Mouse (Mus musculus) induced T-regulatory cell, adult 2 months (primary cell): ENCODE data around the gene Selenbp1.

Experiments
- DNase-seq: peaks from one replicate; pipeline ENCODE4 v3.0.0-alpha.2; 2012; ENCODE audit warnings: low read depth

Gene Selenbp1

DNA sequence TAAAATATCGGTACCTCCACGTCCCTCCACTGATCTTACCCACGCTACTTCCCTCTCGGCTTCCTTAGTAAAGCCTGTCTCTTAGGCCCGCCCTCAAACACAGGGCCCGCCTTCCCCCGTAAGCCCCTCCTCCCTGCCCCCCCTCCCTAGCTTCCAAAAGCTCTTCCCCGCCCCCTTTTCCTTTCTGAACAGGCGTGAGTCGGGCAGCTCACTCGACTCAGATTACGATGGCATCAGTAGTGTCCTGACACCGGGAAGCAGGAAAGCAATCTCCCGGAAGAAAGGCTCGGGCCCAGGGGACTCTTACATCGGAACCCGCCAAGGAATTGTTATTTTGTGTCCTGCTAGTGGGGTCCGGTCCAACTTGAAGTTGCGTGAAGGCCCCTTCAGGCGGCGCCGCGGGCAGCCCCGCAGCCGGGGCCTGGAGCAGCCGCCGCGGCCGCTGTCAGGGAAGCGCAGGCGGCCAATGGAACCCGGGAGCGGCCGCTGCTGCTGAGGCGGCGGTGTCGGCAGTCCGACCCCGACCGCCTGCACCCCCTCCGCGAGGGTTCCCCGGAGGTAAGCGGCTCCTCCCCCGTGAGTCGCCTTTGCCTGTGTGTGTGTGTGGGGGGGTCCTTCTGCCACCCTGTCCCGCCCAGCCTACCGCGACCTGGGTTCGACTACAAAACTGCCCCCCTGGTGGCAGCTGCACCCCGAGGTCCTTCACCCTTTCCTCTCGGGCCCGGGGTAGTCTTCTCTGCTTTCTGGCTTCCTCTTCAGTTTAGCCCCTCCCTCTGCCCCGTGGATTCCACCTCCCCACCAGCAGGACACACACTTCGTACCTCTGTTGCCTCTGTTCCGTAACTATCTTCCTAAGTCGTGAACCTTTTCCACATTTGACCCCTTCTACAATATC, 41.9 kb downstream of the Selenbp1 start, which contains the start of gene Pi4kb:
Pi4kb (plus strand) TSS at position 204 of the 895 bp plus-strand sequence.
- peak; percentile 98 for DNase-seq

DNA sequence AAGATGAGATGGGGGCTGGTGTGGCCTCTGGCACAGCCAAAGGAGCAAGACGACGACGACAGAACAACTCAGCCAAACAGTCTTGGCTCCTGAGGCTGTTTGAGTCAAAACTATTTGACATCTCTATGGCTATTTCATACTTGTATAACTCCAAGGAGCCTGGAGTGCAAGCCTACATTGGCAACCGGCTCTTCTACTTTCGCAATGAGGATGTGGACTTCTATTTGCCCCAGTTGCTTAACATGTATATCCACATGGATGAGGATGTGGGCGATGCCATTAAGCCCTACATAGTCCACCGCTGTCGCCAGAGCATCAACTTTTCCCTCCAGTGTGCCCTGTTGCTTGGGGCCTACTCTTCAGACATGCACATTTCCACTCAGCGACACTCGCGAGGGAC, 51.5 kb downstream of the Selenbp1 start:
- DNase-seq, result no peak

DNA sequence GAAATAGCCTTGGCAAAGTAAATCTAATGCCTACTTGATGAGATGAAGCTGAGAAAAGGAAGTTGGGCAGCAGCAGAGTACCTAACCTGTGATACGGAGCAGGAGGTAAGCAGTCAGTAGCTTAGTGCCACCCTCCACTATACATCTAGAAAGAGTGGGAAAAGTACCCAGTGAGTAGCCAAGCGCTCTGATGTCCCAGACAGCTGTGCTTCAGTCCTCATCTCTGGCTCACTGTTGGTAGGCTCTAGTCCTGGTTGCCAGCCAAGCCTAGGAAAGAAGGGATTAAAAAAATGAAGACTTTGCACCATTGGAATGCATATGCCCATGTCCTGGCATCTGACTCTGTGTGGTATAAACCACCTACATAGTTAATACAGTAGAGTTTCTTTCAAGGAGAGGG, 52.7 kb downstream of the Selenbp1 start:
- no peak for DNase-seq

DNA sequence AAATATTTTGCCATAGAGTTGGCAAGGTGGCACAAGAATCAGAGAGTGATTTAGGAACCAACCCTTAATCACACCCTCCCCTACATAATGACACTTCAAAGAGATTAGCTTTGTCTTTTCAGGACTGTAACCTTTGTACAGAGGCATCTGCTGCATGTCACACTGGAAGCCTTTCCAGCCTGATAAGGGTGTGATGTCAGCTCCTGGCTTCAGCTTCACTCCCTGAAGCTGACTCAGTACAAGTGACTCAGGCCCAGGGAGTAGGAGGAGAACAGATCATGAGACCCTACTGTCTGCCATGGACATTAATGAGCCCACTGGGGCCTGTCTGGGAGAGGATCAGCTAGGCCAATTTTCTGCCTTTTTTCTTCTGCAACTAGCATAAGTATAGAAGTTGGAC, 54.7 kb downstream of the Selenbp1 start:
- DNase-seq, result no peak

DNA sequence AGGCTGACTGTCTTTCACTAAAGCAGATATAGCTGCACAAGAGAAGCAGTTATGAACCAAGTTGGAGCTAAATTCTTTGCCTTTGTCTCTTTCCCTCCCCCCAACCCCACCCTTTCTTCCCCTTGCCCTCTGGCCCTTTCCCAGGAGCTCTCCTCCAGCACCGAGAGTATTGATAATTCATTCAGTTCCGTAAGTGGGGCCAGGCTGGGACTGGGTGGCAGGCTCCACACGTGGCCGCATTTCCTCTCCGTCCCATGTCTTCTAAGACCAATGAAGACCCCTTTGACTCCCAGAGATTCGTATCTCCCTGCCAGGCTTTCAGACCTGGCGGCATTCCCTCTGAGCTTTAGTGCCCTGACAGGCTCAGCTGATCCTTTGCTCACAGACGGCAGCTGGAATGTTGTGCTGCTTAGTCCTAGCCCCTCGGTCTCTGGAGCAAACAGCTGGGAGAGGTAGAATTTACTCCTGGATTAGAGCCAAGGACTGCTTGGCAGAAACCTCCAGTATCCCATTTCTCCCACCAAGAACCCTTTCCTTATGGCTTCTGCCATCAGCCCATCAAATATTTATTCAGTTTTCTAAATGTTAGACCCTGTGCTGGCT, 56.4 kb downstream of the Selenbp1 start:
- DNase-seq, result no peak
